Mouse (Mus musculus): ENCODE measurements at regions not wholly inside any gene's neighbourhood (a gene's known extent, or its start where the extent isn't known, plus 50 kb on each side); places are given as distances from the start of the nearest gene placed in this dataset.

GRCm38 (mm10) chr13:103683169-103683568 lies 91.2 kb downstream of the Srek1 start:
- no peak for DNase-seq (ENCODE audit: low read depth, low spot score)

GRCm38 (mm10) chr13:103680740-103681139 lies 93.7 kb downstream of the Srek1 start:
- no peak for DNase-seq (ENCODE audit: low read depth, low spot score)

- DNase-seq (ENCODE audit: low read depth, low spot score): no peak
These were observed 94.4 kb downstream of the Srek1 start for GRCm38 (mm10) chr13:103680052-103680451.

GRCm38 (mm10) chr13:103676831-103677230 lies 97.6 kb downstream of the Srek1 start:
- DNase-seq (ENCODE audit: low read depth, low spot score): no peak

- DNase-seq (ENCODE audit: low read depth, low spot score): no peak
These were observed 98.2 kb downstream of the Srek1 start for GRCm38 (mm10) chr13:103676221-103676620.

- DNase-seq (ENCODE audit: low read depth, low spot score): peak; percentile 36
These were observed 103.8 kb downstream of the Srek1 start for GRCm38 (mm10) chr13:103670611-103671010.

- no peak for DNase-seq (ENCODE audit: low read depth, low spot score)
These were observed 104.6 kb downstream of the Srek1 start for GRCm38 (mm10) chr13:103669856-103670255.

- DNase-seq (ENCODE audit: low read depth, low spot score): no peak
These were observed 106.7 kb downstream of the Srek1 start for GRCm38 (mm10) chr13:103667749-103668148.

GRCm38 (mm10) chr13:103660248-103660996 lies 114.0 kb downstream of the Srek1 start:
- peak; percentile 62 for DNase-seq (ENCODE audit: low read depth, low spot score)

- no peak for DNase-seq (ENCODE audit: low read depth, low spot score)
These were observed 118.4 kb downstream of the Srek1 start for GRCm38 (mm10) chr13:103655966-103656365.

- no peak for DNase-seq (ENCODE audit: low read depth, low spot score)
These were observed 121.2 kb downstream of the Srek1 start for GRCm38 (mm10) chr13:103653216-103653615.

- DNase-seq (ENCODE audit: low read depth, low spot score): no peak
These were observed 125.0 kb downstream of the Srek1 start for GRCm38 (mm10) chr13:103649383-103649782.

GRCm38 (mm10) chr13:103648016-103648415 lies 126.4 kb downstream of the Srek1 start:
- no peak for DNase-seq (ENCODE audit: low read depth, low spot score)

- peak; percentile 27 for DNase-seq (ENCODE audit: low read depth, low spot score)
These were observed 128.4 kb downstream of the Srek1 start for GRCm38 (mm10) chr13:103646035-103646434.

GRCm38 (mm10) chr13:103643993-103644722 lies 130.2 kb downstream of the Srek1 start:
- peak; percentile 70 for DNase-seq (ENCODE audit: low read depth, low spot score)

- no peak for DNase-seq (ENCODE audit: low read depth, low spot score)
These were observed 130.9 kb downstream of the Srek1 start for GRCm38 (mm10) chr13:103643486-103643885.

GRCm38 (mm10) chr13:103642542-103643375 lies 131.6 kb downstream of the Srek1 start:
- no peak for DNase-seq (ENCODE audit: low read depth, low spot score)

- DNase-seq (ENCODE audit: low read depth, low spot score): no peak
These were observed 136.4 kb downstream of the Srek1 start for GRCm38 (mm10) chr13:103638038-103638437.

GRCm38 (mm10) chr13:103637414-103637813 lies 137.0 kb downstream of the Srek1 start:
- DNase-seq (ENCODE audit: low read depth, low spot score): no peak

- no peak for DNase-seq (ENCODE audit: low read depth, low spot score)
These were observed 137.8 kb downstream of the Srek1 start for GRCm38 (mm10) chr13:103636595-103636994.

GRCm38 (mm10) chr13:103623810-103624209 lies 150.6 kb downstream of the Srek1 start:
- no peak for DNase-seq (ENCODE audit: low read depth, low spot score)

- DNase-seq (ENCODE audit: low read depth, low spot score): no peak
These were observed 151.1 kb downstream of the Srek1 start for GRCm38 (mm10) chr13:103623319-103623718.
